Mouse (Mus musculus) lung, adult 10 weeks (tissue): Measurements from ENCODE around the gene Cenpm. TPM values are rescaled to one million over a fixed set of nuclear protein-coding genes. Genes with fewer than 3 reads are reported as not detected.

Source experiments
- polyA plus RNA-seq: library from polyadenylated mRNA; stranded (reverse); fragments of 350-450 nt; fragmentation: Illumina TruSeq; extraction: RNeasy Lipid Tissue Mini Kit (QIAGEN cat#74804); gene quantifications from one replicate; pipeline ENCODE4 v1.2.3, GENCODE M21; 2014; ENCODE audit warnings: low read depth, low replicate concordance; ENCODE audit not compliant: insufficient read depth

Cenpm gene
- polyA plus RNA-seq = not detected

DNA sequence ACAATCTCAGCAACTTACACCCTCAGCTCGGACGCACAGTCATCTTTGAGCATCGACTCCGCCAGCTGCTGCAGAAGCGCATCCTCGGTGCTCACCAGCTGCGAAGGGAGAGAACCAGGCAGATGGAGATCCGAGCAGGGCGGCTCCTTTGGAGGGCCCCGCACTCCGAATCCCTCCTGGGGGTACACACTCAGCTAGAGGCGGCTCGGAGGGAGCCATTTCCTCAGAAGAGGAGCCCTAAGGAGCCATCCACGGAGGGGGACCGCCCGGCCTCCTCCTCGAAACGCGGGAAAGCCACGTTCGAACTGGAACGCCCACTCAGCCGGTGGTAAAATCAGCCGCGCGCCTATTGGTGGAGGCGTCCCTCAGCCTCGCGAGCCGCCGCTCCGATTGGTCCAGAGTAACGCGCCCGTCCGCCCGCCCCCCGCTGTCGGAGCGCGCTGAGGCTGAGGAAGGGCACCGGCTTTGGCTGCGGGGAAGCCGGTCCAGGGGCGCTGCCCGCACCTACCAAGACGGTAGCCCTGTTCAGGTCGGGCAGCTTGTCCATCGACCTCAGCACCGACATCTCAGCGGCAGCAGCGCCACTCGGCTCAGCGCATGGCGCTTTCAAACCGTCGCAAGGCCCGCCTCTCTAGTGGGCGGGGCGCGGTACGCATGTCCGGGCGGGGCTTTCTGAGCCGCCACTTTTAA is at the start of gene Cenpm:
TSS of gene Cenpm (minus strand) at position 634 of the 690 bp plus-strand sequence.

DNA sequence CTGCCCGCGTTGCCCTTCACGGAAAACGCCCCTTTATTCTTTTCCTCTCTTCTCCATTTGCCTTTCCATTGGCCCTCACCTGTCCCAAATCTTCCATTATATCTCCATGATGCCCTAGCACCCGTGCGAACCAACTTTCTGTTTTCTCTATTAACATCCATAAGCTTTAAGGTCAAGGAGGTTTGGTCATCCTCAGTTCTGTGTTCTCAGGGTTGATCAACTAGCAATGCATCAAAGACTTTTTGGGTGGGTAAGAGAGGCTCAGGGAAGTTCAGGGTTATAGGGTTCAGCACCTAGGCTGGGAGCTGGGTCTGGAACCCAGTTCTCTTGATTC is 30.0 kb upstream of the Cenpm start, which contains the start of gene Sept3:
TSS of gene Sept3 (plus strand) at position 301 of the 334 bp plus-strand sequence.

DNA sequence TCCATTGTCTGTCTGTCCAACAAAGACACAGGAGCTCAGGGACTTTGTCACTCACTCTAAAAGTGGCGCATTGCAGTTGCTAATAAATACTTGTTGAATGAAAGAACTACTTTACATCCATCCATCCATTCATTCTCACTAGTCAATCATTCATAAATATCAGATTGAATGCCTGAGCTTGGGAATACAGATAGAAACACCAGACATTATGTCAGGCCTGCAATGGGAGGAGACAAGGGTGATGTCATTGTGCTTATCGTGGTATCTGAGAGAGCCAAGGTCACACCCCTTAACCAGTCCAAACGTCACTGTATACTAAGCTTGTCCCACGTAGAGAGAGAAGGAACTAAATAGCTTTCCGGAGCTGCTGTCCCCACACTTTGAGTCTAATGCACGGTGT is 7.5 kb upstream of the Cenpm start, which contains the start of gene 1500009C09Rik:
TSS of gene 1500009C09Rik (plus strand) at position 301 of the 400 bp plus-strand sequence.

DNA sequence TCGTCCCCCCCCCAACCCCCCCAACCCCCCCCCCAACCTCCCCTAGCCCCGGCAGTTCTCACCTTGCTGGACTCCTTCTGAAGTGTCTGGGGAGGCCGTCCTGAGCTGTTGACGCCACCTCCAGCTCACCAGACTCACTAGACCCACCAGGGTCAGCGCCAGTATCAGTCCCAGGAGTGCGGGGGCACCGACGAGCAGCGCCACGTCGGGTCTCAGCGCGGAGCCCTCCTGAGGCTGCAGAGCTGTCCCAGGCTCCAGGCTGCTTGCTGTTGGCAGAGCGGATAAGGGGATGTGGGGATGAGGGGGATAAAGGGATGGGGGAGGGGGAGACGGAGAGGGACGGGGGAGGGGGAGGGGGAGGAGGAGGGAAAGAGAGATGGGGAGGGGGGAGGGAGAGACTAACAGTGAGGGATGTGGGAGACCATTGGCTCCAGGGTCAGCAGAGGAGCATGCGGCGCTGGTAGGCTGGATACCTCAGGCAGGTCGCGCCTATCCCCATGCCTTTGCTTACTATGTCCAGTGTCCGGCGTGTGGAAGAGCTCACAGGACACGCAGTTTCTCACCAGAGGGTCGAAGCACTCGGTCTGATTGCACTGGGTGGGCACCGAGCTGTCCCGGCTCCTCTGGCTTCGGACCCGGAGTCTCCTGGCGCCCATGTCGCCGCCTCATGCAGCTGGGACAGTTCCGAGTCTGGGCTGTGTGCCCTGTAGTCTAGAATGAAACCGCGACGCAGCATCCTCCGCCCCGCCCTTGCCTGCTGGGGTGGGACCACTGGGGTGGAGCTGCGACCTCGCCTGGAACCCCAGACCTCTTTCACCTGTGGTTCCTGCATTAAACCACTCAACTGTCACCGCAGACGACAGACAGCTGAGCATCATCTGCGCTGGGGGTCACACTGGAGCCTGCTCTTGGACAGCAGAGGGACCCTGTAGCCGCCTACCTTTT is 20.6 kb downstream of the Cenpm start, which contains the start of gene Tnfrsf13c:
TSS of gene Tnfrsf13c (minus strand) at position 713 of the 945 bp plus-strand sequence.

DNA sequence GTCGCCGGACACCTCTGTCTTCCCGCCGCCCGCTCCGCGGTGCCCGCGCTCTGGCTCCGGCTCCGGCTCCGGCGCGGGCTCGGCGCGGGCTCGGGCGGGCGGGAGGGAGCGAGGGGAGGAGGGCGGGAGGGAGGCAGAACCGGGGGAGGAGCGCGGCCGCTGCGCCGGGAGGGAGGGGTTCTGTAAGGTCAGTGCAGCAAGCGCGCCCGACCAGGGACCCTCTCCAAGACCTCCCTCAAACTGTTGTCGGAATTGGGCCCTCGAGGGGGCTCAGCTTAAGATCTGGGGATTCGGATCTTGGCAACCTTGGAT is 31.8 kb downstream of the Cenpm start, which contains the start of gene Shisa8:
TSS of gene Shisa8 (minus strand) at position 64 of the 312 bp plus-strand sequence.

Other genes with a start within 250 kb of the Cenpm start
- gene Desi1, start 210.9 kb downstream of the Cenpm start, polyA plus RNA-seq = 16.9 TPM
- gene Snu13, start 197.2 kb downstream of the Cenpm start, polyA plus RNA-seq = 153 TPM
- not detected for gene 4930407I10Rik, start 185.6 kb downstream of the Cenpm start, polyA plus RNA-seq
- not detected for gene Mei1, start 174.8 kb downstream of the Cenpm start, polyA plus RNA-seq
- 10.0 TPM for gene Ccdc134, start 116.8 kb downstream of the Cenpm start, polyA plus RNA-seq
- 45.6 TPM for gene Srebf2, start 97.6 kb downstream of the Cenpm start, polyA plus RNA-seq
- not detected for gene Shisa8, start 31.9 kb downstream of the Cenpm start, polyA plus RNA-seq
- gene Tnfrsf13c, start 20.4 kb downstream of the Cenpm start, polyA plus RNA-seq = 5.0 TPM
- not detected for gene 1500009C09Rik, start 7.6 kb upstream of the Cenpm start, polyA plus RNA-seq
- 0.72 TPM for gene Sept3, start 30.1 kb upstream of the Cenpm start, polyA plus RNA-seq
- gene Wbp2nl, start 54.2 kb upstream of the Cenpm start, polyA plus RNA-seq = not detected
- gene Naga, start 94.2 kb upstream of the Cenpm start, polyA plus RNA-seq = 62.8 TPM
- gene Pheta2, start 94.2 kb upstream of the Cenpm start, polyA plus RNA-seq = 1.3 TPM
- 231 TPM for gene Smdt1, start 94.2 kb upstream of the Cenpm start, polyA plus RNA-seq
- gene Ndufa6, start 109.6 kb upstream of the Cenpm start, polyA plus RNA-seq = 285 TPM
- gene Cyp2d22, start 135.5 kb upstream of the Cenpm start, polyA plus RNA-seq = 29.1 TPM
- gene Cyp2d11, start 149.3 kb upstream of the Cenpm start, polyA plus RNA-seq = not detected
- not detected for gene Cyp2d10, start 162.4 kb upstream of the Cenpm start, polyA plus RNA-seq
- gene Cyp2d9, start 188.7 kb upstream of the Cenpm start, polyA plus RNA-seq = not detected